ENCODE assay signal across 22 mouse cellular contexts in the genomic region with DNA sequence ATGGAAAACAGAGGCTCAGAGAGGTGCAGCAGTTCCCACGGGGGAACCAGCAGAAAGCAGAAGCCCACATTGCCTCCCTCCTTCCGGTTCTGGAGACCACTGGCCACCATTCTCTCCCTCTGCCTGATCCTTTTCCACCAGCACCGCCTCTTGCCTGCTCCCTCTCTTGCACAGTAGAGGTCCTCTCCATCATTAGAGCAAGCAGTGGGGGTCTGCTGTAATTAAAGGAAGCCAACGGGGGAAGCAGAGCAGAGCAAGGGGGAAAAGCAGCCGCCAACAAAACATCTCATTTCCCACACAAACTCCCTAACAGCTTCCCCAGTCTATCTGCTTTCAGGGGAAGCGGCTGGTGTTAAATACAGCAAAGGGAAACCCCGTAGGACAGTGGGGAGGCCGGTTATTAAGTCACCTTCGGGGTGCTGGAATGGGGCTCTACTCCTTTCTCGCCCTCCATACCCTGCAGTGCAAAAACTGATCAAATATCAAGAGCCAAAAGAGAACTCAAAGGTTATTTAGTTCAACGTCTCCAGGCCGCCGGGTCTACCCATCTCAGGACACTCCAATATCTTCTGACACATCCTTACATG. TPM values are rescaled to one million over a fixed set of nuclear protein-coding genes. Genes with fewer than 3 reads are reported as not detected.
DNase-seq lines count a peak whose midpoint lies in the region; ATAC-seq and TF ChIP-seq lines count a peak whose summit lies in the region.
"Had no signal": no experiment of that assay in that cellular context is flagged by ENCODE, and none has a peak within 500 bp of the region (broad histone marks: within the 10 kb centered on the region; RNA-seq: fewer than 3 reads in every experiment).

No protein-coding gene starts in this region.

- no peak overlapping the region for H3K9ac ChIP-seq in forebrain, embryonic 11.5 days (ENCODE audit: low read length)
- no peak overlapping the region for H3K9ac ChIP-seq in midbrain, postnatal 0 days (replicated peaks; ENCODE audit: low read length, poor library complexity, severe bottlenecking)
- H3K9ac ChIP-seq: embryonic facial prominence, embryonic 12.5 days; intestine, embryonic 15.5 days had no signal

- WGBS in forebrain, embryonic 11.5 days, result 13% methylated on average over 13 of the region's 13 CpGs
- WGBS in midbrain, postnatal 0 days, result 27% methylated on average over 13 of the region's 13 CpGs

- peak; percentile 24 for ATAC-seq in forebrain, embryonic 11.5 days (replicated peaks; ENCODE audit: low FRiP score)
- ATAC-seq in midbrain, postnatal 0 days (ENCODE audit: low FRiP score), result 0 out of 2 replicates have a peak, but pooled peaks have one; percentile 13
- no peak for ATAC-seq in megakaryocyte progenitor cell, adult 5-6 weeks (replicated peaks; ENCODE audit: poor library complexity)
- ATAC-seq: intestine, embryonic 15.5 days had no signal

- no peaks in the 10 kb centered on the region for H3K9me3 ChIP-seq in forebrain, embryonic 11.5 days (ENCODE audit: control insufficient read depth, low read length)
- H3K9me3 ChIP-seq in midbrain, postnatal 0 days (ENCODE audit: low read length), result no peaks in the 10 kb centered on the region
- H3K9me3 ChIP-seq: embryonic facial prominence, embryonic 12.5 days; intestine, embryonic 15.5 days had no signal

- no peaks in the 10 kb centered on the region for H3K36me3 ChIP-seq in forebrain, embryonic 11.5 days (ENCODE audit: control insufficient read depth, insufficient read depth, low read length)
- no peaks in the 10 kb centered on the region for H3K36me3 ChIP-seq in midbrain, postnatal 0 days (ENCODE audit: insufficient read depth, low read length)
- H3K36me3 ChIP-seq: embryonic facial prominence, embryonic 12.5 days; intestine, embryonic 15.5 days had no signal

- H3K27me3 ChIP-seq in forebrain, embryonic 11.5 days (ENCODE audit: control insufficient read depth, insufficient read depth, low read length), result peaks cover 7% of the 10 kb centered on the region
- H3K27me3 ChIP-seq in midbrain, postnatal 0 days (ENCODE audit: insufficient read depth, low read length), result no peaks in the 10 kb centered on the region
- H3K27me3 ChIP-seq: intestine, embryonic 15.5 days had no signal

- TF ChIP-seq POLR2A in brain, embryonic 14.5 days (IDR thresholded peaks at IDR 0.05; ENCODE audit: borderline replicate concordance, extremely low read depth, insufficient read depth, insufficient read length, poor library complexity, severe bottlenecking), result no peak

- H3K27ac ChIP-seq in forebrain, embryonic 11.5 days (ENCODE audit: low read depth, low read length), result no peak overlapping the region
- H3K27ac ChIP-seq in midbrain, postnatal 0 days (ENCODE audit: low read depth, low read length), result no peak overlapping the region
- H3K27ac ChIP-seq: embryonic facial prominence, embryonic 12.5 days; heart, adult 2 months; intestine, embryonic 15.5 days; layer of hippocampus, adult 2 months; left cerebral cortex, adult 2 months had no signal

- no peak overlapping the region for H3K4me3 ChIP-seq in forebrain, embryonic 11.5 days (ENCODE audit: low read depth, low read length)
- no peak overlapping the region for H3K4me3 ChIP-seq in midbrain, postnatal 0 days (ENCODE audit: low read depth, low read length)
- H3K4me3 ChIP-seq: embryonic facial prominence, embryonic 12.5 days; erythroblast, embryonic 14.5 days; heart, adult 2 months; intestine, embryonic 15.5 days; layer of hippocampus, adult 2 months; left cerebral cortex, adult 2 months; myocyte had no signal

- TF ChIP-seq CTCF in brain, embryonic 14.5 days (IDR thresholded peaks at IDR 0.05; ENCODE audit: borderline replicate concordance, extremely low read depth, insufficient read depth, insufficient read length), result no peak
- TF ChIP-seq CTCF in midbrain, postnatal 0 days (IDR thresholded peaks at IDR 0.05), result no peak

- DNase-seq in brain, embryonic 14.5 days (ENCODE audit: low read depth), result peak; percentile 74
- no peak for DNase-seq in forebrain, embryonic 11.5 days (ENCODE audit: low spot score)
- DNase-seq in forelimb bud, embryonic 11.5 days (ENCODE audit: low read depth, low spot score), result peak; percentile 7
- DNase-seq in midbrain, postnatal 0 days (ENCODE audit: low spot score), result peak; percentile 21
- no peak for DNase-seq in right cerebral cortex, postnatal 4 days
- DNase-seq in kidney, adult 8-10 months, result no peak
- DNase-seq: adrenal gland, postnatal 10 days; gastrocnemius, postnatal 14 days; heart, adult 2 months; heart, postnatal 36 days; left cerebral cortex, postnatal 4 days; lung, adult 2 months; thymus, adult 2 months had no signal

- no peak overlapping the region for H3K4me2 ChIP-seq in forebrain, embryonic 11.5 days (ENCODE audit: low read depth, low read length, severe bottlenecking)
- peak overlapping the region; percentile 5; the same call in 1 of the 2 replicates for H3K4me2 ChIP-seq in midbrain, postnatal 0 days (ENCODE audit: low read depth, low read length, poor library complexity, severe bottlenecking)
- H3K4me2 ChIP-seq: embryonic facial prominence, embryonic 12.5 days; intestine, embryonic 15.5 days had no signal

- H3K4me1 ChIP-seq in forebrain, embryonic 11.5 days (replicated peaks; ENCODE audit: control insufficient read depth, insufficient read depth, low read length), result peaks cover 22% of the 10 kb centered on the region
- 0 out of 2 replicates have a peak, but pooled peaks cover 6% of the 10 kb centered on the region for H3K4me1 ChIP-seq in midbrain, postnatal 0 days (ENCODE audit: insufficient read depth, low read length)
- H3K4me1 ChIP-seq: embryonic facial prominence, embryonic 12.5 days; intestine, embryonic 15.5 days had no signal

RNA-seq across cellular contexts. Expression of a gene that starts 32.1 kb away (rescaled TPM):
- polyA plus RNA-seq in brain, embryonic 14.5 days (2012; rRNA removed), result 9.9 and 14.6 TPM in 2 replicates
- polyA plus RNA-seq in forebrain, embryonic 11.5 days (2014; fragmentation: Nextera tagmentation; extraction: Ambion mirVana), result 2.1 and 2.2 TPM in 2 replicates
- 25.3 and 33.2 TPM in 2 replicates for total RNA-seq in midbrain, postnatal 0 days (2014; rRNA removed)
- 16.4 and 18.3 TPM in 2 replicates for polyA plus RNA-seq in midbrain, postnatal 0 days (2015; fragmentation: Nextera tagmentation; extraction: Ambion mirVana)
- total RNA-seq in megakaryocyte progenitor cell, adult 5-6 weeks (2015), result not detected in 2 replicates
- 0.21 TPM in 1 of 2 replicates, not detected in the other for total RNA-seq in megakaryocyte progenitor cell, adult 5-6 weeks (2017)
- total RNA-seq: gastrocnemius, postnatal 14 days; heart, adult 2 months; heart, postnatal 36 days; megakaryocyte-erythroid progenitor cell, adult 5-6 weeks; neutrophil, adult 5-6 weeks had no signal
- polyA plus RNA-seq: erythroblast, embryonic 14.5 days; heart, adult 2 months; myocyte had no signal

Comparison
In these comparisons a context has a peak if more than half of its experiments do, and no peak if none do; other contexts are left out.
1. DNase-seq: peak in brain, embryonic 14.5 days (single experiment), forelimb bud, embryonic 11.5 days (single experiment) and midbrain, postnatal 0 days (single experiment); none in forebrain, embryonic 11.5 days (single experiment), right cerebral cortex, postnatal 4 days (single experiment) and kidney, adult 8-10 months (0 of 2).